Mouse (Mus musculus): ENCODE results near the gene Tenm4. TPM values are rescaled to one million over a fixed set of nuclear protein-coding genes. Genes with fewer than 3 reads are reported as not detected.

The Tenm4 gene
- polyA plus RNA-seq, 1 experiment = 9.8 TPM

DNA sequence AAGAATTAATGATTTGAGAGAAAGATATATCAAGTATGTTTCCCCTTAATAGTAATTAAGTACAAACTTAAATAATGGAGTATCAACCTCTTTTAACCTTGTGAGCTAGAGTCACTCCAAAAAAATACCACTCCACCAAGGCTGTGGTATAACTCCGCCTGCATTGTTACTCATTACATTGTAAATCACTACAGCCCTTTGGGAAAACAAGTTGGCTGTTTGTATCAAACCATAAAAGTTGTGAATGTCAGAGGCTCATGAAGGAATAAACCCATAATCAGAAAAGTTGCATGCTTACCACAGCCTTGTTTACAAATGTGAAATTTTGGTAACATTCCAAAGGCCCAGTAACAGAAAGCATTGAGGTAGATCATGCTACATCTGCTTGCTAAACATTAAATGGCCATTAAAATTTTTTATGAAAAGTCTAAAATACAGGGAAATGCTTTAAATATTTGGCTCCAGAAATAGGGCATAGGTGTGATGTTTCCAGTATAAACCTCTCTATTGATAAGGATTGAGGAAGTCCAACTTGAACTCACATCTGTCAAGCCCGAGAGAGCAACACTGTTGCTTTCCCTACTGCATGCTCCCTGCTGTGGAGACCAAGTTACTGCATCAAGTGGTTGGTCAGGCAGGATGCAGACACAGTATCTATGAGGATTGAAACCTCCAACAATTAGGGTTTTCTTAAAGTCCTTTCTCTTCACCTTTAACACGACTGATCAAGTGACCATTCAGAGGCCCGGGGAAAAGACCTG, 582.5 kb downstream of the Tenm4 start:
- H3K4me3 ChIP-seq (ENCODE audit: insufficient read depth, low read depth, low read length) = no peak overlapping the region
- no peak overlapping the region for H3K27ac ChIP-seq (replicated peaks; ENCODE audit: low read depth, low read length)
- no peaks in the 10 kb centered on the region; the same call in 1 of the 2 replicates for H3K4me1 ChIP-seq (ENCODE audit: control insufficient read depth, insufficient read depth, insufficient read length, low read length)

- no peak overlapping the region for H3K27ac ChIP-seq (replicated peaks; ENCODE audit: low read depth, low read length)
- no peak overlapping the region for H3K4me3 ChIP-seq (ENCODE audit: insufficient read depth, low read depth, low read length)
- no peaks in the 10 kb centered on the region; the same call in 1 of the 2 replicates for H3K4me1 ChIP-seq (ENCODE audit: control insufficient read depth, insufficient read depth, insufficient read length, low read length)
Measured at GRCm38 (mm10) chr7:96754175-96754574, 583.1 kb downstream of the Tenm4 start.

DNA sequence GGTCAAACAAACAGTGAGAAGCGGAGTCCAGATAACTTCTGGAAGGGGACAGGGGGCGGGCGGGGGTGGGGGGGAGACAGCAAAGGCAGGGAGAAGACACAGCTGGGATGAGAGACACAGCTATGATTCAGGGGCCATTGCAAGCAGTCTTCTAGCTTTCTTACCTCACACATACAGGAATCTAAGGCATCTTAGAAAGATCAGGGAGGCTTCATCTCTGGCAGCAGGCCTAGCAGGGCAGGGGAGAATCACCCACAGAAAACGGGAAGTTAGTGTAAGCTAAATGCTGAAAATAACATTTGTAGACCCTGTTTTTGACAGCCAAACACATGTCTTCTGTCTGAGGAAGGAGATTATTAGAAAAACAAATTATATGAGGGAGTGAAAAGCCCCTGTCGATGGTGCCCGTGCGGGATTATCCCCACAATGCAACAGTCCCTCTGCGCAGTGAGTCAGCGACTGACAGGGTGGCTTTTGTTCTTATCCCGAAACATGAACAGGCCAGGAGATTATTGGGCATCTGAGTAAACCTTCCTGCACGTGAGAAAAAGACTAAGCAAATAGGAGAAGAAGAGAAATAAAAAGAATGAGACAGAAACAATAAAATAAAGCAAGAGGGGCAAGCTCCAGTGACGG, 584.5 kb downstream of the Tenm4 start:
- Histone ChIP-seq H3K27ac (replicated peaks; ENCODE audit: low read depth, low read length) (no peak overlapping the region), H3K4me1 (ENCODE audit: control insufficient read depth, insufficient read depth, insufficient read length, low read length) (no peaks in the 10 kb centered on the region; the same call in 1 of the 2 replicates), H3K4me3 (ENCODE audit: insufficient read depth, low read depth, low read length) (no peak overlapping the region)

DNA sequence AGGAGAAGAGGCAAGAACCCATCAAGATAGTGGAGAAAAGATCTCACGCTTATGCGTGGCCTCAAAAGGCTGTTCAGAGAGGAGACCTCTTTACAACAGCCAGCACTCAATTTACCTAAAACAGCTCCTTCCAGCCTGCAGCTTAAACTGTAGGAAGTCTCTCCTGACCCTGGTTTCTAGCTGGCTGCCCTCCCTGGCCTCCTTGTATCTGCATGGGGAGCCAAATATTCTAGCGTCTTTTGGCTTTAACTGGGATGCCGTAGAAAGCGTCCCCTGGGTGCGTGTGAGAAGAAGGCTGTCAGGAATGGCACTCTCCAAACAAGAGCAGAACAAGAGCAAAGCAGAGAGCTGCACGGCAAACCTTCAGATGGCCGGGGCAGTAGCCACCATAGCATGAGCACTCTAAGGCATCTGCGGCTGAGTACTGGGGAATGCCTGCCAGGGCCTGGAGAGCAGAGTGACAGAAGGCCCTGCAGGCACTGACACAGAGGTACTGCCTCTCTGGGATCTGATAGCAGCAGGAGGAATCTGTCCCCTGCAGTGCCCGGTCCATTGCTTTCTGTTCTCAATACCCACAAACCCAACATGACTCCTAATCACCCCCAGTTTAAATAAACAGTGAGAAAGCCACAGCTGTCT, 585.2 kb downstream of the Tenm4 start:
- no peak overlapping the region for H3K4me3 ChIP-seq (ENCODE audit: insufficient read depth, low read depth, low read length)
- no peak overlapping the region for H3K27ac ChIP-seq (replicated peaks; ENCODE audit: low read depth, low read length)
- H3K4me1 ChIP-seq (ENCODE audit: control insufficient read depth, insufficient read depth, insufficient read length, low read length) = no peaks in the 10 kb centered on the region; the same call in 1 of the 2 replicates

DNA sequence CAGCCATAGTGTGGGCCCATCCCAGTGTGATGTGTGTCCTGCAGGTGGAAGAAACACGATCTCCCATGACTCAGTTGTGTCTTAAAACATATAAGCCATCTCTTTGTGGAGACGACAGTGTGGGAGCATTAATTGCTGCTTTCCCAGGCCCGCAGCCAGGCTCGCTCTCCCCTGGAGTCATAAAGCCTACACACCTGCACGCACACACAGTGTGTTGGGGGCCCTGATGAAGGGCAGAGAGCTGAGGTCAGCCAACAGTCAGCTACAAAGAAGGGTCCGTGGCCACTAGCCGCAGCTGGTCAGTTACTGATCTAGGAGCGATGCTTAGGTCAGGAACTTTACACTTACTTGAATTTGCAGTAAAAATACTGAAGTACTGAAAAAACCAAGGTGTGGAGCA, 586.0 kb downstream of the Tenm4 start:
- Histone ChIP-seq H3K4me1 (ENCODE audit: control insufficient read depth, insufficient read depth, insufficient read length, low read length) (no peaks in the 10 kb centered on the region; the same call in 1 of the 2 replicates), H3K4me3 (ENCODE audit: insufficient read depth, low read depth, low read length) (no peak overlapping the region), H3K27ac (replicated peaks; ENCODE audit: low read depth, low read length) (no peak overlapping the region)

- Histone ChIP-seq H3K27ac (replicated peaks; ENCODE audit: low read depth, low read length) (no peak overlapping the region), H3K4me1 (ENCODE audit: control insufficient read depth, insufficient read depth, insufficient read length, low read length) (no peaks in the 10 kb centered on the region), H3K4me3 (ENCODE audit: insufficient read depth, low read depth, low read length) (no peak overlapping the region)
Measured at GRCm38 (mm10) chr7:96760208-96760607, 589.2 kb downstream of the Tenm4 start.

GRCm38 (mm10) chr7:96761151-96761550, 590.1 kb downstream of the Tenm4 start:
- no peak overlapping the region for H3K27ac ChIP-seq (replicated peaks; ENCODE audit: low read depth, low read length)
- H3K4me1 ChIP-seq (ENCODE audit: control insufficient read depth, insufficient read depth, insufficient read length, low read length) = no peaks in the 10 kb centered on the region
- H3K4me3 ChIP-seq (ENCODE audit: insufficient read depth, low read depth, low read length) = no peak overlapping the region

DNA sequence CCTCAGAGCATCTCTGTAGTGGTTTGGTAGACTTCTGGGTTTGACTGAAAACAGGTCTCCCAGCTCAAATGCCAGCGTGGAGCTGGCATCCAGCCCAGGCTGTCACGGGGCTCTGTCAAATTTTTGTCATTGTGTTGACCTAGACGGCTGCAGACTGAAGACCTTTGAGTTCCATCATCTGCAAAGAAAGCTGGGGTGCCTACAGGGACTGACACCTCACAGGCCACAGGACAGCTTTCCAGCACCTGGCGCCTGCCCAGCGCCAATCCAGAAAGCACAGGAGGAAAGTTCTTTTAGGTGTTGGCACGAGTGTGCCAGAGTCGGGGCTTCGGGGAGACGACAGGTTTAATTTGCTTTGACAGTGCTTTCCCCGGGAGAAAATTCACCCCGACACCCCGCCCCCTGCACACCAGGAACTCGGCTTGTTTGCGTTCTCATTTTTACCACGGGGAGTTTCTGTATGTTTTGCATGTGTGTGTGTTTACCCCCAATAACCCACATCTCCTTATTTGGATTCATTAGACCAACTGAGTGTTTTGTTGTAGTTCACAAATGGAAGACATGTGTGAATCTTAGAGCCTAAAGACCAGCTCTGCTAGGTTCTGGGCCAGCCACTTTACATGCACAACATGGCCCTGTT, 594.4 kb downstream of the Tenm4 start:
- Histone ChIP-seq H3K27ac (replicated peaks; ENCODE audit: low read depth, low read length) (no peak overlapping the region), H3K4me1 (ENCODE audit: control insufficient read depth, insufficient read depth, insufficient read length, low read length) (no peaks in the 10 kb centered on the region), H3K4me3 (ENCODE audit: insufficient read depth, low read depth, low read length) (no peak overlapping the region)

DNA sequence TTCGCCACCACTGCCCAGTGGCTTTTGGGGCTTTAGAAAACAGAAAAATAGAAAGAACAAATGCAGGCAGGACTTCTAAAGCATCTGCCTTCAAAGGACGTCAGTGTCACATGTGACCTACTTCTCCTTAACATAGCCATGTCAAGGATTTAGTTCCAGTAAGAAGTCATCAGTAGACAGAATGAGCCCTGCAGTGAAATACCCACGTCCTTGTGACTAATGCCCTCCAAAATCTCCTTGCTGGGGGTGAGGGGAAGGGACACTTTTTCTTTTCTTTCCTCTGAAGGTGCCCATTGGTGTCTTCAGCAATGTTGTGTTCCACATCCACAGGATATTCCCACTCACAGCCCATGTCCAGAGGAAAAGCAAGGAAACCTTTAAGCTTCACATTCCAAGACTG, 596.0 kb downstream of the Tenm4 start:
- H3K4me3 ChIP-seq (ENCODE audit: insufficient read depth, low read depth, low read length) = no peak overlapping the region
- no peak overlapping the region for H3K27ac ChIP-seq (replicated peaks; ENCODE audit: low read depth, low read length)

GRCm38 (mm10) chr7:96768718-96769117, 597.7 kb downstream of the Tenm4 start:
- no peak overlapping the region for H3K27ac ChIP-seq (replicated peaks; ENCODE audit: low read depth, low read length)
- no peaks in the 10 kb centered on the region for H3K4me1 ChIP-seq (ENCODE audit: control insufficient read depth, insufficient read depth, insufficient read length, low read length)

More for the DNA sequence above, 596.0 kb downstream of the Tenm4 start:
- no peaks in the 10 kb centered on the region for H3K4me1 ChIP-seq (ENCODE audit: control insufficient read depth, insufficient read depth, insufficient read length, low read length)

DNA sequence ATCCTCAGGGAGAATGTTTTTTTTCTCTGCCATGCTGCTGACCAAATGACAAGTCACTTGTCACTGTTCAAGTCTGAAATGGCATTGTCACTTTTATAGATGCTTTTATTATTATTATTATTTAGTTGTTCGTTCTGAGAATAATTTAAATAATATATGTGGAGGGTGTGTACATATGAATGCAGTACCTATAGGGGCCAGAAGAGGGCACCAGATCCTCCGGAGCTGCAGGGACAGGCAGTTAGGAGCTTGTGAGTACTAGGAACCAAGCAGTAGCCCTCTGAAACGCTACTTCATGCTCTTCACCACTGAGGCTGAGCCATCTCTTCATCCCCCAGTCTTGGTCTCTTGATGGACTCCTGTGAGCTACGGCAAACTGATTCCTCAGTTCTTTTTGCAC, 598.7 kb downstream of the Tenm4 start:
- H3K4me3 ChIP-seq (ENCODE audit: insufficient read depth, low read depth, low read length) = no peak overlapping the region
- H3K27ac ChIP-seq (replicated peaks; ENCODE audit: low read depth, low read length) = no peak overlapping the region
- no peaks in the 10 kb centered on the region for H3K4me1 ChIP-seq (ENCODE audit: control insufficient read depth, insufficient read depth, insufficient read length, low read length)

More at GRCm38 (mm10) chr7:96768718-96769117, 597.7 kb downstream of the Tenm4 start:
- no peak overlapping the region for H3K4me3 ChIP-seq (ENCODE audit: insufficient read depth, low read depth, low read length)

DNA sequence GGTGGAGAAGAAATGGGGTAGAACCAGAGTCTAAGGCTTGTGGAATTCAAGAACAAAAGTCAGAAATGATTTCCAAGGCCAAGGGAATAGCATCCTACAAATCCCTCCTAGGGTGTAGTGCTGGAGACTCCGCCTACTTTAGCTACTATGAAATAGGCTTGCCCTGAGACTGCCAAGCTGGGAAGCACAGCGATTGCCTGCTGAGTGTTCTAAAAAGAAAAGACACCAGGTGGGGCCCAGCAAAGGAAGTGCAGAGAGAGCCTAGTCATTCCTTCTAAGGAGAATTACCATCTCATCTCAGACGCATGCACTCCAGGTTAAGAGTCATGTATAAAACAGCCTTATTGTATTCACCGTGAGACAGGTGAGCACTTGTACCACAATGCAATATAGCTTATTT, 601.9 kb downstream of the Tenm4 start:
- no peaks in the 10 kb centered on the region for H3K4me1 ChIP-seq (ENCODE audit: control insufficient read depth, insufficient read depth, insufficient read length, low read length)
- H3K4me3 ChIP-seq (ENCODE audit: insufficient read depth, low read depth, low read length) = no peak overlapping the region
- H3K27ac ChIP-seq (replicated peaks; ENCODE audit: low read depth, low read length) = no peak overlapping the region

- H3K4me3 ChIP-seq (ENCODE audit: insufficient read depth, low read depth, low read length) = no peak overlapping the region
- no peaks in the 10 kb centered on the region for H3K4me1 ChIP-seq (ENCODE audit: control insufficient read depth, insufficient read depth, insufficient read length, low read length)
- no peak overlapping the region for H3K27ac ChIP-seq (replicated peaks; ENCODE audit: low read depth, low read length)
Measured at GRCm38 (mm10) chr7:96773585-96774225, 602.7 kb downstream of the Tenm4 start.

DNA sequence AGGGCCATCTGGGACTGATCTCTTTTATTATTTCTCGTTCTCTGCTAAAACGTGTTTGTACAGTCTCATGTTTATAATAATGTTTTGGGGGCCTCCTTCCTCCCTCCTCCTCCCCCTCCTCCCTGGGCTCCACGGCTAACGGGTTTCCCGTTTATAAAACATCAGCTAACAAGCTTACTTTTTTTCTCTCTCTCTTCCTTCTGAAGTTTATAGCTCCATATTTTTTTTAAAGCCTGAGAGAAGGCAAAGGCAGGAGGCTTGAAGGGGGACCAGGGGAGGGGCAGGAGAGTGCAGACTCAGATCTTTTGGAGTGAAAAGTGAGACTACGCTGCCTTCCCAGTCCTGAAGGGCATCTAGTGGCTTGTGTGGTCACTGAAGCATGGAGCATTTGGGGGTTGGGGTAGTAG, 604.0 kb downstream of the Tenm4 start:
- no peak overlapping the region for H3K27ac ChIP-seq (replicated peaks; ENCODE audit: low read depth, low read length)
- H3K4me1 ChIP-seq (ENCODE audit: control insufficient read depth, insufficient read depth, insufficient read length, low read length) = no peaks in the 10 kb centered on the region
- H3K4me3 ChIP-seq (ENCODE audit: insufficient read depth, low read depth, low read length) = no peak overlapping the region

All from brown adipose tissue, adult 24 weeks (tissue).